Mouse (Mus musculus): ENCODE results near the gene Olfr676. TPM values are rescaled to one million over a fixed set of nuclear protein-coding genes. Genes with fewer than 3 reads are reported as not detected.

The Olfr676 gene
- polyA plus RNA-seq, 1 experiment from 2014 or later: not detected

DNA sequence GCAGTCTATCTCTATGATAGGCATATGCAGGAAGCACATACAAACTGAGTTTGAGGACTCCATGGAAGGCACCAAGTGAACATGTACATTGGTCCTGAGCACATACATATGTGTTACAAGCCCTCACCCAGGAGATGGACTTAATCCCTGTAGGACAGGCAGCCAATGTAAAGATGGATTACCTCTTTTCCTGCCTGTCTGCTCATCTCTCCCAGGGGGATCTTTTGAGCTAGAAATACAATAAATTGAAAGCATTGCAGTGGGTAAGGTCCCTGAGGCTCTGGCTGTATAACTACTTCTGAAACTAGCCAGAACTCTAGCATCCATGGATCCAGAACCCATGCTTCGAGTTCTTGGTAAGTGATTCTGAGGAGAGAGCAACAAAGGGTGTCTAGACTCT, 48.4 kb downstream of the Olfr676 start, which contains the start of gene Olfr679:
Gene Olfr679, plus strand, starts transcription at position 301 of the 400 bp plus-strand sequence.
- 62% methylated on average over 1 of the region's 1 CpGs for WGBS
- no peaks in the 10 kb centered on the region for H3K4me1 ChIP-seq (replicated peaks; ENCODE audit: insufficient read depth, low read length)
- no peak within 1 kb of the TSS for H3K4me3 ChIP-seq (replicated peaks; ENCODE audit: low read depth, low read length)
- no peak for DNase-seq (ENCODE audit: low spot score)
- H3K27me3 ChIP-seq (ENCODE audit: insufficient read depth, low read length): no peaks in the 10 kb centered on the region
- no peak within 1 kb of the TSS for H3K27ac ChIP-seq
- no peak for ATAC-seq (replicated peaks; ENCODE audit: low FRiP score, low read depth)
- H3K9ac ChIP-seq (ENCODE audit: low read depth, low read length): no peak within 1 kb of the TSS
- no peaks in the 10 kb centered on the region for H3K9me3 ChIP-seq (replicated peaks; ENCODE audit: low read length)
- no peak within 1 kb of the TSS for H3K4me2 ChIP-seq (ENCODE audit: low read length)
- H3K36me3 ChIP-seq (ENCODE audit: insufficient read depth, low read length): no peaks in the 10 kb centered on the region
- TF ChIP-seq CTCF (IDR thresholded peaks at IDR 0.05; ENCODE audit: low read depth): no peak

Other genes starting within 250 kb of the Olfr676 start
- not detected in 2 replicates for gene Usp17lb, start 190.1 kb upstream of the Olfr676 start, polyA plus RNA-seq (2015; fragmentation: Nextera tagmentation; extraction: Ambion mirVana)
- gene Usp17la, start 175.7 kb upstream of the Olfr676 start, polyA plus RNA-seq (2015; fragmentation: Nextera tagmentation; extraction: Ambion mirVana): not detected in 2 replicates
- gene Olfr665, start 154.7 kb upstream of the Olfr676 start, polyA plus RNA-seq (2015; fragmentation: Nextera tagmentation; extraction: Ambion mirVana): not detected in 2 replicates
- not detected in 2 replicates for gene Olfr666, start 136.7 kb upstream of the Olfr676 start, polyA plus RNA-seq (2015; fragmentation: Nextera tagmentation; extraction: Ambion mirVana)
- gene Olfr667, start 111.2 kb upstream of the Olfr676 start, polyA plus RNA-seq (2015; fragmentation: Nextera tagmentation; extraction: Ambion mirVana): not detected in 2 replicates
- not detected in 2 replicates for gene Olfr668, start 104.6 kb upstream of the Olfr676 start, polyA plus RNA-seq (2015; fragmentation: Nextera tagmentation; extraction: Ambion mirVana)
- gene Olfr669, start 98.5 kb upstream of the Olfr676 start, polyA plus RNA-seq (2015; fragmentation: Nextera tagmentation; extraction: Ambion mirVana): not detected in 2 replicates
- not detected in 2 replicates for gene Olfr670, start 70.1 kb upstream of the Olfr676 start, polyA plus RNA-seq (2015; fragmentation: Nextera tagmentation; extraction: Ambion mirVana)
- not detected in 2 replicates for gene Olfr671, start 53.6 kb upstream of the Olfr676 start, polyA plus RNA-seq (2015; fragmentation: Nextera tagmentation; extraction: Ambion mirVana)
- gene Olfr672, start 30.7 kb upstream of the Olfr676 start, polyA plus RNA-seq (2015; fragmentation: Nextera tagmentation; extraction: Ambion mirVana): not detected in 2 replicates
- gene Olfr675, start 4.2 kb upstream of the Olfr676 start, polyA plus RNA-seq (2015; fragmentation: Nextera tagmentation; extraction: Ambion mirVana): not detected in 2 replicates
- not detected in 2 replicates for gene Olfr677, start 18.7 kb downstream of the Olfr676 start, polyA plus RNA-seq (2015; fragmentation: Nextera tagmentation; extraction: Ambion mirVana)
- gene Olfr678, start 31.8 kb downstream of the Olfr676 start, polyA plus RNA-seq (2015; fragmentation: Nextera tagmentation; extraction: Ambion mirVana): not detected in 2 replicates
- gene Olfr679, start 48.5 kb downstream of the Olfr676 start, polyA plus RNA-seq (2015; fragmentation: Nextera tagmentation; extraction: Ambion mirVana): not detected in 2 replicates
- gene Olfr680-ps1, start 60.1 kb downstream of the Olfr676 start, polyA plus RNA-seq (2015; fragmentation: Nextera tagmentation; extraction: Ambion mirVana): not detected in 2 replicates
- not detected in 2 replicates for gene Olfr681, start 84.1 kb downstream of the Olfr676 start, polyA plus RNA-seq (2015; fragmentation: Nextera tagmentation; extraction: Ambion mirVana)
- not detected in 2 replicates for gene Olfr683, start 114.3 kb downstream of the Olfr676 start, polyA plus RNA-seq (2015; fragmentation: Nextera tagmentation; extraction: Ambion mirVana)
- not detected in 2 replicates for gene Olfr684, start 131.0 kb downstream of the Olfr676 start, polyA plus RNA-seq (2015; fragmentation: Nextera tagmentation; extraction: Ambion mirVana)
- not detected in 2 replicates for gene Olfr685, start 153.3 kb downstream of the Olfr676 start, polyA plus RNA-seq (2015; fragmentation: Nextera tagmentation; extraction: Ambion mirVana)
- not detected in 2 replicates for gene Olfr686, start 174.8 kb downstream of the Olfr676 start, polyA plus RNA-seq (2015; fragmentation: Nextera tagmentation; extraction: Ambion mirVana)